ENCODE assay signal across 27 mouse cellular contexts in genomic region chr8:31749974-31750373, GRCm38 (mm10).
A peak's percentile ranks its signal among the peaks of the same experiment; 100 is the strongest.
DNase-seq lines count a peak whose midpoint lies in the region; ATAC-seq and TF ChIP-seq lines count a peak whose summit lies in the region.
"Had no signal": no experiment of that assay in that cellular context is flagged by ENCODE, and none has a peak within 500 bp of the region (broad histone marks: within the 10 kb centered on the region; RNA-seq: fewer than 3 reads in every experiment).

No protein-coding gene starts in this region.

- no peak overlapping the region for H3K4me2 ChIP-seq in kidney, postnatal 0 days (ENCODE audit: low read length)
- H3K4me2 ChIP-seq in stomach, embryonic 16.5 days (ENCODE audit: low read depth, low read length), result no peak overlapping the region
- no peak overlapping the region for H3K4me2 ChIP-seq in stomach, postnatal 0 days (replicated peaks; ENCODE audit: low read depth)
- H3K4me2 ChIP-seq: midbrain, embryonic 11.5 days; neural tube, embryonic 12.5 days had no signal

- no peaks in the 10 kb centered on the region for H3K27me3 ChIP-seq in kidney, postnatal 0 days (ENCODE audit: insufficient read depth, low read length)
- no peaks in the 10 kb centered on the region for H3K27me3 ChIP-seq in stomach, embryonic 16.5 days (ENCODE audit: control insufficient read depth, insufficient read depth, low read length)
- no peaks in the 10 kb centered on the region for H3K27me3 ChIP-seq in stomach, postnatal 0 days (ENCODE audit: control insufficient read depth, insufficient read depth, low read length)
- no peaks in the 10 kb centered on the region for H3K27me3 ChIP-seq in midbrain, embryonic 10.5 days (ENCODE audit: low read depth, poor library complexity, severe bottlenecking)
- H3K27me3 ChIP-seq: neural tube, embryonic 12.5 days had no signal

- no peak for TF ChIP-seq EP300 in stomach, postnatal 0 days (optimal IDR thresholded peaks at IDR 0.05)

- H3K4me3 ChIP-seq in kidney, postnatal 0 days (replicated peaks; ENCODE audit: low read depth, low read length), result no peak overlapping the region
- no peak overlapping the region for H3K4me3 ChIP-seq in stomach, embryonic 16.5 days (replicated peaks; ENCODE audit: low read length)
- no peak overlapping the region for H3K4me3 ChIP-seq in stomach, postnatal 0 days (ENCODE audit: low read depth, low read length)
- H3K4me3 ChIP-seq in embryonic fibroblast, embryonic 13.5 days (ENCODE audit: insufficient read depth, low read length), result no peak overlapping the region
- no peak overlapping the region for H3K4me3 ChIP-seq in midbrain, embryonic 10.5 days
- H3K4me3 ChIP-seq: forebrain, embryonic 10.5 days; neural tube, embryonic 12.5 days had no signal

- ATAC-seq in kidney, postnatal 0 days (replicated peaks; ENCODE audit: low FRiP score, low read depth), result no peak
- peak; percentile 40; the same call in 1 of the 2 replicates for ATAC-seq in stomach, embryonic 16.5 days (ENCODE audit: insufficient read depth, low FRiP score)
- ATAC-seq in stomach, postnatal 0 days (ENCODE audit: low FRiP score, low TSS enrichment), result no peak
- ATAC-seq: forebrain, postnatal 0 days; hindbrain, embryonic 16.5 days; midbrain, embryonic 16.5 days had no signal

- peak; percentile 64 for DNase-seq in kidney, postnatal 0 days (ENCODE audit: low spot score)
- DNase-seq in kidney, postnatal 36 days, result no peak
- DNase-seq in stomach, postnatal 0 days (ENCODE audit: low spot score), result no peak
- no peak for DNase-seq in midbrain, embryonic 10.5 days (ENCODE audit: low spot score)
- no peak for DNase-seq in gastrocnemius, postnatal 25 days
- DNase-seq: adrenal gland, postnatal 10 days; B cell, adult 2 months; cerebellum, adult 11-12 months; cerebellum, adult 9-11 months; forebrain, postnatal 0 days; gastrocnemius, postnatal 10 days; kidney, adult 2 months; layer of hippocampus, postnatal 36 days; left cerebral cortex, postnatal 4 days; liver; right cerebral cortex, adult 18-20 months; spleen, adult 18-20 months; thymus, adult 2 months; thymus, postnatal 36 days had no signal

- no peak overlapping the region for H3K9ac ChIP-seq in kidney, postnatal 0 days (ENCODE audit: low read depth, low read length)
- no peak overlapping the region for H3K9ac ChIP-seq in stomach, embryonic 16.5 days (ENCODE audit: low read length)
- no peak overlapping the region for H3K9ac ChIP-seq in stomach, postnatal 0 days (ENCODE audit: low read length)
- H3K9ac ChIP-seq: forebrain, postnatal 0 days; liver, embryonic 14.5 days; neural tube, embryonic 12.5 days had no signal

- no peaks in the 10 kb centered on the region for H3K9me3 ChIP-seq in kidney, postnatal 0 days (replicated peaks; ENCODE audit: low read length)
- H3K9me3 ChIP-seq in stomach, embryonic 16.5 days (replicated peaks; ENCODE audit: control insufficient read depth, low read length), result no peaks in the 10 kb centered on the region
- H3K9me3 ChIP-seq in stomach, postnatal 0 days (ENCODE audit: control insufficient read depth, low read length), result no peaks in the 10 kb centered on the region
- no peaks in the 10 kb centered on the region for H3K9me3 ChIP-seq in midbrain, embryonic 10.5 days (replicated peaks)
- H3K9me3 ChIP-seq: forebrain, embryonic 10.5 days; neural tube, embryonic 12.5 days had no signal

- H3K27ac ChIP-seq in kidney, postnatal 0 days, result no peak overlapping the region
- H3K27ac ChIP-seq in stomach, embryonic 16.5 days (ENCODE audit: low read length), result no peak overlapping the region
- no peak overlapping the region for H3K27ac ChIP-seq in stomach, postnatal 0 days (replicated peaks)
- peak overlapping the region; percentile 100 for H3K27ac ChIP-seq in embryonic fibroblast, embryonic 13.5 days (ENCODE audit: insufficient read depth, low read length)
- H3K27ac ChIP-seq in midbrain, embryonic 10.5 days (replicated peaks), result no peak overlapping the region
- H3K27ac ChIP-seq: forebrain, embryonic 10.5 days; liver, embryonic 14.5 days; neural tube, embryonic 12.5 days had no signal

- no peak for TF ChIP-seq CTCF in kidney, postnatal 0 days (IDR thresholded peaks at IDR 0.05; ENCODE audit: low read depth)
- TF ChIP-seq CTCF in stomach, postnatal 0 days (IDR thresholded peaks at IDR 0.05; ENCODE audit: low read depth), result no peak
- TF ChIP-seq CTCF in embryonic fibroblast, embryonic 13.5 days (IDR thresholded peaks at IDR 0.05; ENCODE audit: borderline replicate concordance, insufficient read depth, low read length), result no peak

- WGBS in kidney, postnatal 0 days, result 41% methylated on average over 2 of the region's 2 CpGs
- WGBS in stomach, embryonic 16.5 days, result 34% methylated on average over 2 of the region's 2 CpGs
- whole genome bisulfite sequencing in stomach, postnatal 0 days, result 29% methylated on average over 2 of the region's 2 CpGs
- 88% methylated on average over 2 of the region's 2 CpGs for WGBS in midbrain, embryonic 10.5 days

- no peak for TF ChIP-seq POLR2A in embryonic fibroblast, embryonic 13.5 days (IDR thresholded peaks at IDR 0.05; ENCODE audit: low read depth, low read length)

- no peaks in the 10 kb centered on the region for H3K36me3 ChIP-seq in kidney, postnatal 0 days (ENCODE audit: insufficient read depth, low read length)
- H3K36me3 ChIP-seq in stomach, embryonic 16.5 days (ENCODE audit: control insufficient read depth, insufficient read depth, low read length), result no peaks in the 10 kb centered on the region
- H3K36me3 ChIP-seq in stomach, postnatal 0 days (ENCODE audit: control insufficient read depth, insufficient read depth, low read length), result no peaks in the 10 kb centered on the region
- H3K36me3 ChIP-seq in midbrain, embryonic 10.5 days, result no peaks in the 10 kb centered on the region
- H3K36me3 ChIP-seq: forebrain, embryonic 10.5 days; neural tube, embryonic 12.5 days had no signal

- H3K4me1 ChIP-seq in kidney, postnatal 0 days (replicated peaks; ENCODE audit: insufficient read depth, low read length), result no peaks in the 10 kb centered on the region
- H3K4me1 ChIP-seq in stomach, embryonic 16.5 days (ENCODE audit: control insufficient read depth, insufficient read depth, low read length), result no peaks in the 10 kb centered on the region
- no peaks in the 10 kb centered on the region for H3K4me1 ChIP-seq in stomach, postnatal 0 days (replicated peaks; ENCODE audit: control insufficient read depth, insufficient read depth)
- H3K4me1 ChIP-seq in embryonic fibroblast, embryonic 13.5 days (ENCODE audit: control insufficient read depth, insufficient read depth, low read length), result peaks cover 8% of the 10 kb centered on the region
- no peaks in the 10 kb centered on the region for H3K4me1 ChIP-seq in midbrain, embryonic 10.5 days
- H3K4me1 ChIP-seq: neural tube, embryonic 12.5 days had no signal
